Mouse (Mus musculus): ENCODE measurements around the gene Oprd1.

DNA sequence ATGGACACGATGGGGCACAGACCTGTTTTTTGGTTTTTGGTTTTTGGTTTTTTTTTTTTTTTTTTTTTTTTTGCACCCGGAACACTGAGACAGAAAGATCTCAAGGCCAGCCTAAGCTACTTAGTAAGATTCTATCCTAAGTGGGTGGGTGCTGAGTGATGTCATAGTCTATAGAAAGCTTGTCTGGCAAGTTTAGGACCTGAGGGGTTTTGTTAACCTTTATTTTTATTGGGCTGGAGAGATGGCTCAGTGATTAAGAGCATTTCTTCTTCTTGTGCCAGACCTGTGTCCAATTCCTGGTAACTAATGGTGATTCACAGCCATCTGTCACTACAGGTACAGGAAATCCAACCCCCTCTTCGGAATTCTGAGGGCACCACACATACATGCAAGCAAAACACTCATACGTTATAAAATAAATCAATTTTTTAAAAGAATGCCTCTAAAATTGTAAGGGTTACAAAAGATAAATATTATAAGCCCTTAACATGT is 63.7 kb downstream of the Oprd1 start:
- no peak for TF ChIP-seq CTCF (IDR thresholded peaks at IDR 0.05; ENCODE audit: borderline replicate concordance, insufficient read depth, low read length)
- no peak for TF ChIP-seq POLR2A (IDR thresholded peaks at IDR 0.05; ENCODE audit: low read depth, low read length)

Data from embryonic fibroblast, embryonic 13.5 days (primary cell).